Mouse (Mus musculus) kidney, postnatal 14 days (tissue): ENCODE measurements around the gene Fpgs.
A peak's percentile ranks its signal among the peaks of the same experiment; 100 is the strongest.

ENCODE experiments used
- DNase-seq: peaks from one replicate; pipeline ENCODE4 v3.0.0; 2022; ENCODE audit warnings: mixed read lengths

Gene Fpgs

GRCm38 (mm10) chr2:32665345-32665744 lies 38.6 kb downstream of the Fpgs start:
- DNase-seq: no peak

- DNase-seq: no peak
Observed at GRCm38 (mm10) chr2:32662291-32662690, 41.7 kb downstream of the Fpgs start.

GRCm38 (mm10) chr2:32661509-32662107 lies 42.3 kb downstream of the Fpgs start:
- peak; percentile 87 for DNase-seq

- DNase-seq: no peak
Observed at GRCm38 (mm10) chr2:32658873-32659272, 45.1 kb downstream of the Fpgs start.

GRCm38 (mm10) chr2:32655826-32656225 lies 48.1 kb downstream of the Fpgs start:
- DNase-seq: peak; percentile 89

- DNase-seq: no peak
Observed at GRCm38 (mm10) chr2:32655394-32655744, 48.6 kb downstream of the Fpgs start.

GRCm38 (mm10) chr2:32654743-32655393 lies 49.1 kb downstream of the Fpgs start:
- peak; percentile 52 for DNase-seq

GRCm38 (mm10) chr2:32653764-32654163 lies 50.2 kb downstream of the Fpgs start:
- DNase-seq: peak; percentile 51

GRCm38 (mm10) chr2:32647366-32647765 lies 56.6 kb downstream of the Fpgs start:
- no peak for DNase-seq

- DNase-seq: peak; percentile 89
Observed at GRCm38 (mm10) chr2:32646379-32647056, 57.4 kb downstream of the Fpgs start, which contains the start of gene Eng. TSS of gene Eng (plus strand) at chr2:32646595.

- no peak for DNase-seq
Observed at GRCm38 (mm10) chr2:32645647-32646046, 58.3 kb downstream of the Fpgs start.

GRCm38 (mm10) chr2:32644799-32645475 lies 59.0 kb downstream of the Fpgs start:
- DNase-seq: no peak

- no peak for DNase-seq
Observed at GRCm38 (mm10) chr2:32644083-32644482, 59.9 kb downstream of the Fpgs start.

GRCm38 (mm10) chr2:32642813-32643212 lies 61.1 kb downstream of the Fpgs start:
- DNase-seq: peak; percentile 78

GRCm38 (mm10) chr2:32641810-32642209 lies 62.1 kb downstream of the Fpgs start:
- DNase-seq: no peak

GRCm38 (mm10) chr2:32640550-32641051 lies 63.3 kb downstream of the Fpgs start:
- no peak for DNase-seq

- no peak for DNase-seq
Observed at GRCm38 (mm10) chr2:32639632-32640031, 64.3 kb downstream of the Fpgs start.

GRCm38 (mm10) chr2:32637778-32638281 lies 66.1 kb downstream of the Fpgs start:
- peak; percentile 89 for DNase-seq

GRCm38 (mm10) chr2:32636617-32637016 lies 67.3 kb downstream of the Fpgs start:
- no peak for DNase-seq

GRCm38 (mm10) chr2:32634277-32635105 lies 69.5 kb downstream of the Fpgs start:
- DNase-seq: no peak

- DNase-seq: peak; percentile 72
Observed at GRCm38 (mm10) chr2:32633660-32634059, 70.3 kb downstream of the Fpgs start.
